Mouse (Mus musculus) T-cell, adult 2 months (primary cell): ENCODE measurements around the gene Spcs2.

ENCODE experiments used
- DNase-seq: peaks from one replicate; pipeline ENCODE4 v3.0.0; 2022; ENCODE audit warnings: low spot score

The Spcs2 gene

DNA sequence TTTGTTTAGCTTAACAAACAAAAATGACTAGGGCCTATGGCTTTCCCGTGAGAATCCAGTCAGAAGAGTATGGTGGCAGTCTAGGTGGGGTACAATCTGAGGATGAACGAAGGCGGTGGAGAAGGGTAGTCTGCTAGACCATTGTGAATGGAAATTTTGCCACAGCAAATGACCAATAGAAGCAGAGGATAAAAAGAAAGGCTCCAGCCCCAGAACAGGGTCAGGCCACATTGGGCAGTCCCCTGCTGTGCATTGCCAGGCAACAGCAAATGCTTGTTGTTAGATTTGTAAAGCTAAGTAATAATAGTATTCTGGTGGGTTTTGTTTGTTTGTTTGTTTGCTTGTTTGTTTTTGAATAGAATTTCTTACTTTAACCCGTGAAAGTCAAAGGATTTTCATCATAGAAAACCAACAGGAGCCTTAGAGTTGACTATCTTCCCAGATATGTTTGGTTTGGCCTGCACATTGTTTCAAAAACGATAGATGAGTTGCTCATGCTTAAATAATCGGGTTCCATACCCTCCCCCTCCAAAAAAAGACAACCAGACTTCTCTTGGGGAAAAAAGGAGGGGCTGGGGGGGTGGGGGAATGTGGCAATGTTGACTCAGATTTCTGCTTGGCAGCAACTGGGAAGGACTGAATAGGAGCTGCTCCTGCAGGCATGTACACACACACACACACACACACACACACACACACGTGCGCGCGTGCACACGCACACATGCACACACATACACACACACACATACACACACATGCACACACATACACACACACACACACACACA, 1.2 kb upstream of the Spcs2 start:
- no peak for DNase-seq

DNA sequence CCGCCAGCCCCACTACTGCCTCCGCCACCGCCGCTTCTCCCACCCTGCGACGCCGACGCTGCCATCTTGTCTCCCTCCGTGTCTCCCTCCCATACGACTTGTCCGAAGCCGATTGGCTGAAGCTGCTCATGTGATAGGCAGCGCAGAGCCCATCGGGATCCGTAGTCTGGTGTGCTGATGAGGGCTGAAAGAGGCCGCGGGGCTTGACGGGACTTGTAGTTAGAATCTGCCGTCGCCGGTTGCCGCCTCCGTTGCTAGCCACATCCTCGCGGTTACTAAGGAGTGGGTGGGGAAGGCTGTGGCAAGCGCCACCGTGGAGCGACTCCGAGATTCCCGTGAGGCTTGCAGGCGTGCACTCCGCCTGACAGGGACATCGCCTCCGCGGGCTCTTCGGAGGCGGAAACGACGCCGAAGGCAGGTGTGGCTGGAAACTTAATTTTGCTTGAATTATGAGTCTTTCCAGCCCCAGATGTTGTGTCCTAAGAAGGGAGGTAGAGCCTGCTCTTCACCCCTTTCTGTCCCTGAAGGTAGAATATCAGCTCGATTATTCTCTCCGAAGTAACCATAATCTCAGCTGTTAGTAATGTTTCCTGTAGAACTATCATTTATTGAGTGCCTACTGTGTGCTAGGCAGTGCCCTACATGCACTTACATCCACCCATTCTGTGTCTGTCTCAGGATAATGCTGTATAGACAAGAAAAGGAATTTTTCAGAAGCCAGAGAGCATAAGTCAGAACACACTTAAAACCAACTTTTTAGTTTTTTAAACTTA, 4.3 kb downstream of the Spcs2 start, which contains the start of gene Xrra1:
Gene Xrra1, plus strand, starts transcription at position 304 of the 773 bp plus-strand sequence.
- DNase-seq = peak; percentile 97

DNA sequence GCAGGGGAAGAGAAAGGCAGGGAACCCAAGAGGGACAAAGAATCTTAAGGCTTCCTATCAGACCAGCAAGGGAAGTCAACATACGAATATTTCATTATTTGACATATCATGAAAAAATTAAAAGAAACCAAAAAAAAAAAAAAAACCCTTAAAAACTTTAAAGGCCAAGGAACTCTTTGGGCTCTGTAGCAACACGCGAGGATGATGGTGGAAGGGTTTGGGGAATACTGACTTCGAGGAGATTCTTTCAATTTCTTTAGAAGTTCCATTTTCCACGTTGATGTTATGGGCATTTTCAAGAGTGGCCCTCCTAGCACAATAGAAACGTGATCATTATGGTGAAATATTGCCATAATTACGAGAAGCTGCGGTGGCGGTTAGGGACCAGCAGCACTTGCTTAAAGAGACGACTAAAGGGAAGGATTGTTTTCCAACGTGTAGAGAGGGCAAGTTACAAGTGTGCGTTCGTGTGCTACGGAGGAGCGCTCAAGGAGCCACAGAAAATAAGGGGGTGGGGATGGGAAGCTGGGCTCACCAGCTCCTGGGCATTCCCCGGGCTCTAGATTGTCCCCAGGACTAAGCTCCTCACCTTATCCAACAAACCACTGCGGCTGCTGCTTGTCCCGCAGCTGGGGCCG, 5.0 kb downstream of the Spcs2 start:
- DNase-seq = no peak

DNA sequence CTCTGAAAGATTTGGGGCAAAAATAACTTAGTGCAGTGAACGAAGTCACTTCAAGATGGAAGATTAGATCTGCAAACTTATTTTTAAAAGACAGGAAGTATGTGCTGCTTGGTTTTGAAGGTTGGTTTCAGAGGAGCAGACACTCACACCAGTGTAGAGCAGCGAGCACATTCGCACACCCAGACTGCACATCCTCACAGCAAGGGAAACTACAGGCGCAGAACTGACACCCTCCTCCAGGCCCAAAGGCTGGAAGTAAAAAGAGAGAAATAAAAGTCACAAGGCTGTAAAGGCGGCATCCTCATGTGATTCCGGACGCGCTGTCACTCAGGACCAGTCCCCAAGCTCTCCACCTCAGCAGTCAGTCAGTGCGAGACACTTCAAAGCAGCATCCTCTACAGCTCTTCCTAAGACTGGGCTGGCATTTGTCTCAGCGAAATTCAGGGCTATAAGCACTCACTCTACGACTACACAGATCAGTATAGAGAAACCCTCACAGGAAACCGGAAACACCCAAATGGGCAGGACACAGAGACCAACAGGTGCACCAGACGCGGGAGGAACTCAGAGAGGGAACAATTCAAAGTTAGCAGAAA, 6.9 kb downstream of the Spcs2 start:
- DNase-seq = peak; percentile 65

DNA sequence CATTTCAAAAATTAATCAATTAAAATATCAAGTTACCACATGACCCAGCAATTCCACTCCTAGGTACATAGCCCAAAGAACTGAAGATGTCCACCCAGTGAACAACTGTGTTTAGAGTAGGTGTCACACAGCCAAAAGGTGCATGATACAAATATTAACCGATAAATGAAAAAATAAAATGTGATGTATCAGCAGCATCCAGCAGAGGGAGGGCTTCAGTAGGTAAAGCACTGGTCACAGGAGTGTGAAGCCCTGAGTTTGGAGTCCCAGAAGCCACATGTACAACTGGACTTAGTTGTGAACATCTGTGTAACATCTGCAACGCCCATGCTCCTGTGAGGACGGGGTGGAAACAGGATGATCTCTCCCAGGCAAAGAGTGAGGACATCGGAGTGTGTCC, 9.0 kb downstream of the Spcs2 start:
- no peak for DNase-seq

- DNase-seq = no peak
These were observed 9.9 kb downstream of the Spcs2 start for GRCm38 (mm10) chr7:99853350-99853749.

GRCm38 (mm10) chr7:99851618-99852017, 11.6 kb downstream of the Spcs2 start:
- DNase-seq = no peak

- DNase-seq = no peak
These were observed 12.1 kb downstream of the Spcs2 start for GRCm38 (mm10) chr7:99851121-99851520.

- DNase-seq = no peak
These were observed 12.7 kb downstream of the Spcs2 start for GRCm38 (mm10) chr7:99850534-99850933.

- DNase-seq = no peak
These were observed 17.6 kb downstream of the Spcs2 start for GRCm38 (mm10) chr7:99845533-99846236.

GRCm38 (mm10) chr7:99838241-99838640, 25.0 kb downstream of the Spcs2 start:
- DNase-seq = no peak

DNA sequence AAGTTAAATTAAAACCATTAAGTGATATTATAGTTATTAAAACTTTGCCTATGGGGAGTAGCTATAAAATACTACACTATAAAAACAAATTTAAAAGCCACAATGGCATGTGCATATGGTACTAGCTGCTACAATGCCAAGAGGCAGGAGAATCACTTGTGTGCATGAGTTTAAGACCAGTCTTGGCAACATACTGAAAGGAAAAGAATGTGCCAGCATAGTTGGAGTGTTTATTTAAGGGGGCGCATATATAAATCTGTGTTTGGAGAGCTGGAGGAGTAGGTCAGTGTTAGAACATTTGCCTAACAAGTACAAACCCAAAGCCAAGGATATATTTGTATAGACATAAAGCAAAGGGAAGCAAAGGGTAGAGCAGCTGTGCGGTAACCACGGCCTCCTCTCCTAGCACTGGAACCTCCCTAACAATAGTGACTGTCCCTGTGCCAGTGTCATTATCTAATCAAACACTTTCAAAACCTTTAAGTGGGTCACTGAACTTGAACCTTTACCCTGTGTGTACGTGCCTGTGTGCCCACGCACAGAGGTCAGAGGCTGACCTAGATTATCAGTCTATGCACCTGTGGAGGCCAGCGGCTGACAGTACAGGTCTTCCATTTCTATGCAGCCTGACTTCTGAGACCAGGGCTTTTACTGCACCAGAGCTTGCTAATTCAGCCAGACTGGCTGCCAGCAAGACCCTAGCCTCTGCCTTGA, 25.7 kb downstream of the Spcs2 start:
- no peak for DNase-seq

- no peak for DNase-seq
These were observed 26.5 kb downstream of the Spcs2 start for GRCm38 (mm10) chr7:99836781-99837180.

- no peak for DNase-seq
These were observed 28.9 kb downstream of the Spcs2 start for GRCm38 (mm10) chr7:99834314-99834853.

DNA sequence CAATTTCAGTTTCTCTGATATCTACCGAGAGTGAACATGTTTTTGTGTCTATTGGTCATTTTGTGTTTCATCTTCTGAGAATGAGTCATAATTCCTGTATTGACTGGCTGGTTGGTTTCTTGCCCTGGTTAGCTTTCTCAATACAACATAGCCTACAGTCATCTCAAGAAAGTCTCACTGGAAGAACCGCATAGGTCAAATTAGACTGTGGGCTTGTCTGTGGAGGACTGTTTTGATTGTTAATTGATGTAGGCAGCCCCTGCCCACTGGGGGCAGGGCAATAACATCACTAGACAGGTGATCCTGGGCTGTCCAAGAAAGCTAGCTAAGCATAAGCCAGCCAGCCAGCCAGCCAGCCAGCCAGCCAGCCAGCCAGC, 29.4 kb downstream of the Spcs2 start:
- no peak for DNase-seq

DNA sequence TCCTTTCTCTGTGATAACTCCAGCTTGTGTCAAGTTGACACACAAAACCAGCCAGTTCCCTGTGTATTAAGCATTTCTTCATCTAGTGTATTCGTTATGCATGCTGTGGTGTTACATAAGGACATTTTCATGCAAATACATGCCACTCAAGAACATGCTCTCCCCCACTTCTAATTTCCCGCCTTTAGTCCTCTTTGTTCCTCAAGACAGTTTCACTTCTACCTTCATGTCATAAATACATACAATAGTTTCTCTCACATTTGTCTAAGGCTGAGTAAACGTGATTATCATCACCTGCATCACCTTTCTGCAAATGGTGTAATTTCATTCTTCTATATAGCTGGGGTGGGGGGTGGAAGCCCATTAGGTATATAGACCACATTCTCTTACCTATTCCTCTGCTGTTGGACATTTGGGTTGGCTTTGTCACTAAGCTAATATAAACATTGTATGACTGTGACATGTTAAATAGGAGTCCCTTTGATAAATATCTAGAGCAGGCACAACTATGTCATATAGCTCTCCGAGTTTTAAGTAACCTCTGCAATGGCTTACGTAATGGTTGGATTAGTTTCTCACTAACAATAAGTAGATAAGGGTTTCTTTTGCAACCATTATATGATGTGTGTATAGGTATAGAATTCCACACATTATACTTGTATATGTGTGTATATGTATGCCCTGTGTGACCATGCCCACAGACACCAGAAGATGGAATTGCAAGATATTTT, 30.0 kb downstream of the Spcs2 start:
- no peak for DNase-seq

GRCm38 (mm10) chr7:99828083-99828570, 35.1 kb downstream of the Spcs2 start, which contains the start of gene Neu3:
TSS of gene Neu3 (minus strand) at chr7:99828417.
- DNase-seq = peak; percentile 92

- no peak for DNase-seq
These were observed 37.2 kb downstream of the Spcs2 start for GRCm38 (mm10) chr7:99826096-99826495.

GRCm38 (mm10) chr7:99825511-99825910, 37.8 kb downstream of the Spcs2 start:
- no peak for DNase-seq
